Mouse (Mus musculus) cerebellum, adult 2 months (tissue): ENCODE measurements around the gene Zfp13.
"Not testable (repeated sequence)": the region's sequence is repeated elsewhere in the genome, so short reads cannot be mapped to it uniquely, and the experiment has no call there.

Source experiments
- CTCF ChIP-seq: fragments of 200-500 bp; IDR thresholded peaks from 2 replicates; pipeline ENCODE4 v1.5.1; 2011; ENCODE audit warnings: low read depth, mild to moderate bottlenecking, control low read depth, low read length, moderate library complexity, borderline replicate concordance; ENCODE audit not compliant: insufficient read depth
- POLR2A ChIP-seq: fragments of 200-500 bp; IDR thresholded peaks from 2 replicates; pipeline ENCODE4 v1.6.1; 2011; ENCODE audit warnings: low read length, control low read depth, borderline replicate concordance; ENCODE audit not compliant: insufficient read depth

GRCm38 (mm10) chr17:23531408-23531807 lies 67.9 kb downstream of the Zfp13 start:
- not testable (repeated sequence) for TF ChIP-seq CTCF, POLR2A
